In the genomic region with DNA sequence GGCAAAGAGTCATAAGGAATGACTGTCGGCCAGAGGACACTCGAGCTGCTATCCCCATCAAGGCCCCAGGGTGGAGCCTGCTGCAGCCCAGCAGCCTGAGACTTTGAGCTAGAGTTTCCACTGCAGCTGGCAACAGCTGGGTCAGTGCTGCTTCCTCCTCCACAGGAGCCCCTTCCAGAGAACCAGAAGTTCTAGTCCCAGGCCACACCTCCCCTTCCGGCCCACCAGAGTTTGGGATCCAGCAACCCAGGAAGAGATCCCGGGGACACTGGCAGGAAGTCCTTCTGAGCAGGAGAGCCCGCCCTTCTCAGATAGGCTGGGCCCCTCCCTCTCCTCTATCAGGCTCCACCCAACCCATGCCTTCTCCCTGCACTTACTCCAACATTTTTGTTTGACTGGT, we compare ENCODE assay signal across 8 mouse cellular contexts. TPM values are rescaled to one million over a fixed set of nuclear protein-coding genes. Genes with fewer than 3 reads are reported as not detected.
DNase-seq lines count a peak whose midpoint lies in the region; ATAC-seq and TF ChIP-seq lines count a peak whose summit lies in the region.

No protein-coding gene starts in this region.

- peak overlapping the region; percentile 78 for H3K27ac ChIP-seq in ES-Bruce4 (ENCODE audit: insufficient read depth, low read length)
- no peak overlapping the region for H3K27ac ChIP-seq in forebrain, embryonic 13.5 days
- no peak overlapping the region for H3K27ac ChIP-seq in hindbrain, embryonic 14.5 days
- peak overlapping the region; percentile 76 for H3K27ac ChIP-seq in liver, embryonic 12.5 days
- no peak overlapping the region for H3K27ac ChIP-seq in neural tube, embryonic 14.5 days (ENCODE audit: low read depth, low read length)

- no peak for TF ChIP-seq CTCF in ES-Bruce4 (IDR thresholded peaks at IDR 0.05; ENCODE audit: low read depth, low read length)

- H3K4me3 ChIP-seq in ES-Bruce4 (ENCODE audit: low read depth, low read length), result peak overlapping the region; percentile 40
- no peak overlapping the region for H3K4me3 ChIP-seq in forebrain, embryonic 13.5 days
- H3K4me3 ChIP-seq in hindbrain, embryonic 14.5 days (replicated peaks; ENCODE audit: low read length), result no peak overlapping the region
- H3K4me3 ChIP-seq in liver, embryonic 12.5 days, result peak overlapping the region; percentile 54
- H3K4me3 ChIP-seq in neural tube, embryonic 14.5 days (ENCODE audit: low read depth, low read length), result no peak overlapping the region

- 4% methylated on average over 5 of the region's 5 CpGs for WGBS in forebrain, embryonic 13.5 days
- WGBS in hindbrain, embryonic 14.5 days, result 6% methylated on average over 5 of the region's 5 CpGs
- WGBS in liver, embryonic 12.5 days (ENCODE audit: insufficient replicate concordance), result 4% methylated on average over 5 of the region's 5 CpGs
- 7% methylated on average over 5 of the region's 5 CpGs for WGBS in neural tube, embryonic 14.5 days

- H3K9ac ChIP-seq in ES-Bruce4 (ENCODE audit: low read depth, poor library complexity, severe bottlenecking), result peak overlapping the region; percentile 47
- H3K9ac ChIP-seq in forebrain, embryonic 13.5 days, result no peak overlapping the region
- H3K9ac ChIP-seq in hindbrain, embryonic 14.5 days, result no peak overlapping the region
- peak overlapping the region; percentile 62 for H3K9ac ChIP-seq in liver, embryonic 12.5 days
- no peak overlapping the region for H3K9ac ChIP-seq in neural tube, embryonic 14.5 days (replicated peaks; ENCODE audit: low read depth, low read length)

- no peaks in the 10 kb centered on the region for H3K4me1 ChIP-seq in ES-Bruce4 (ENCODE audit: control insufficient read depth, insufficient read depth, low read length)
- peaks cover 5% of the 10 kb centered on the region; the same call in 1 of the 2 replicates for H3K4me1 ChIP-seq in forebrain, embryonic 13.5 days
- H3K4me1 ChIP-seq in hindbrain, embryonic 14.5 days (replicated peaks; ENCODE audit: control insufficient read depth, insufficient read depth, low read length), result no peaks in the 10 kb centered on the region
- H3K4me1 ChIP-seq in liver, embryonic 12.5 days, result peaks cover 21% of the 10 kb centered on the region
- no peaks in the 10 kb centered on the region for H3K4me1 ChIP-seq in neural tube, embryonic 14.5 days (ENCODE audit: control insufficient read depth, insufficient read depth, low read length)

- TF ChIP-seq POLR2A in ES-Bruce4 (IDR thresholded peaks at IDR 0.05; ENCODE audit: insufficient read depth, low read length), result peak; percentile 27

- H3K4me2 ChIP-seq in forebrain, embryonic 13.5 days, result peak overlapping the region; percentile 32
- H3K4me2 ChIP-seq in hindbrain, embryonic 14.5 days (replicated peaks), result no peak overlapping the region
- peak overlapping the region; percentile 71 for H3K4me2 ChIP-seq in liver, embryonic 12.5 days
- H3K4me2 ChIP-seq in neural tube, embryonic 14.5 days (ENCODE audit: low read depth, low read length), result no peak overlapping the region

- peak; percentile 87 for DNase-seq in adrenal gland, postnatal 10 days
- no peak for DNase-seq in hindbrain, embryonic 14.5 days (ENCODE audit: low spot score)
- peak; percentile 48 for DNase-seq in urinary bladder, adult 2 months (ENCODE audit: low spot score)
- no peak for DNase-seq in layer of hippocampus, postnatal 36 days

- no peaks in the 10 kb centered on the region for H3K27me3 ChIP-seq in ES-Bruce4 (ENCODE audit: control insufficient read depth, insufficient read depth, low read length, poor library complexity, severe bottlenecking)
- H3K27me3 ChIP-seq in forebrain, embryonic 13.5 days, result no peaks in the 10 kb centered on the region
- no peaks in the 10 kb centered on the region for H3K27me3 ChIP-seq in hindbrain, embryonic 14.5 days (ENCODE audit: control insufficient read depth, insufficient read depth, low read length)
- no peaks in the 10 kb centered on the region for H3K27me3 ChIP-seq in liver, embryonic 12.5 days (replicated peaks)
- no peaks in the 10 kb centered on the region for H3K27me3 ChIP-seq in neural tube, embryonic 14.5 days (ENCODE audit: control insufficient read depth, insufficient read depth, low read length)

- H3K36me3 ChIP-seq in ES-Bruce4 (ENCODE audit: control insufficient read depth, insufficient read depth, low read length, poor library complexity, severe bottlenecking), result peaks cover 7% of the 10 kb centered on the region; the same call in 1 of the 2 replicates
- H3K36me3 ChIP-seq in forebrain, embryonic 13.5 days (ENCODE audit: poor library complexity, severe bottlenecking), result 0 out of 2 replicates have a peak, but pooled peaks cover 11% of the 10 kb centered on the region
- no peaks in the 10 kb centered on the region; the same call in 1 of the 2 replicates for H3K36me3 ChIP-seq in hindbrain, embryonic 14.5 days (replicated peaks; ENCODE audit: control insufficient read depth, insufficient read depth)
- peaks cover 25% of the 10 kb centered on the region; the same call in 1 of the 2 replicates for H3K36me3 ChIP-seq in liver, embryonic 12.5 days
- no peaks in the 10 kb centered on the region for H3K36me3 ChIP-seq in neural tube, embryonic 14.5 days (ENCODE audit: control insufficient read depth, insufficient read depth, low read length)

- no peaks in the 10 kb centered on the region for H3K9me3 ChIP-seq in ES-Bruce4 (replicated peaks; ENCODE audit: control insufficient read depth, insufficient read depth, low read length, poor library complexity, severe bottlenecking)
- no peaks in the 10 kb centered on the region for H3K9me3 ChIP-seq in forebrain, embryonic 13.5 days (replicated peaks)
- H3K9me3 ChIP-seq in hindbrain, embryonic 14.5 days (ENCODE audit: control insufficient read depth, low read length), result no peaks in the 10 kb centered on the region
- no peaks in the 10 kb centered on the region for H3K9me3 ChIP-seq in liver, embryonic 12.5 days (replicated peaks)
- no peaks in the 10 kb centered on the region for H3K9me3 ChIP-seq in neural tube, embryonic 14.5 days (ENCODE audit: control insufficient read depth, low read length)

- TF ChIP-seq EP300 in ES-Bruce4 (IDR thresholded peaks at IDR 0.05; ENCODE audit: insufficient read depth, low read depth, low read length), result 0 out of 2 replicates have a peak, but pooled peaks have one; percentile 14

- no peak for ATAC-seq in forebrain, embryonic 13.5 days
- peak; percentile 31; the same call in 1 of the 2 replicates for ATAC-seq in hindbrain, embryonic 14.5 days (ENCODE audit: low FRiP score)
- peak; percentile 99 for ATAC-seq in liver, embryonic 12.5 days
- ATAC-seq in neural tube, embryonic 14.5 days (ENCODE audit: low read depth), result peak; percentile 54; the same call in 1 of the 2 replicates

RNA-seq across cellular contexts. Expression of a gene that starts 30.5 kb away (rescaled TPM):
- polyA plus RNA-seq in ES-Bruce4 (2011; ENCODE audit: insufficient read depth, insufficient read length, low read depth, missing spikeins), result 133 and 137 TPM in 2 replicates
- total RNA-seq in adrenal gland, postnatal 10 days (2021), result 10 to 100 TPM; 65.3 to 74.8 TPM
- polyA plus RNA-seq in forebrain, embryonic 13.5 days (2015; fragmentation: Nextera tagmentation; extraction: Ambion mirVana), result 12.6 and 12.9 TPM in 2 replicates
- polyA plus RNA-seq in hindbrain, embryonic 14.5 days (2014; fragmentation: Nextera tagmentation; extraction: Ambion mirVana), result 7.7 and 8.2 TPM in 2 replicates
- polyA plus RNA-seq in liver, embryonic 12.5 days (2016; fragmentation: Nextera tagmentation; extraction: Ambion mirVana), result 8.7 and 10.1 TPM in 2 replicates
- 4.7 and 7.6 TPM in 2 replicates for polyA plus RNA-seq in neural tube, embryonic 14.5 days (2014; fragmentation: Nextera tagmentation; extraction: Ambion mirVana)
- polyA plus RNA-seq in urinary bladder, adult 2 months (2012; rRNA removed), result 88.2 and 97.5 TPM in 2 replicates
- 10 to 100 TPM; 12.8 to 13.7 TPM for total RNA-seq in layer of hippocampus, postnatal 36 days (2021)

RNA-seq across cellular contexts. Expression of a gene that starts 44.7 kb away (rescaled TPM):
- 24.3 and 30.9 TPM in 2 replicates for polyA plus RNA-seq in ES-Bruce4 (2011; ENCODE audit: insufficient read depth, insufficient read length, low read depth, missing spikeins)
- 10 to 100 TPM; 12.8 to 22.3 TPM for total RNA-seq in adrenal gland, postnatal 10 days (2021)
- 0.48 and 1.3 TPM in 2 replicates for polyA plus RNA-seq in forebrain, embryonic 13.5 days (2015; fragmentation: Nextera tagmentation; extraction: Ambion mirVana)
- 1.7 and 1.9 TPM in 2 replicates for polyA plus RNA-seq in hindbrain, embryonic 14.5 days (2014; fragmentation: Nextera tagmentation; extraction: Ambion mirVana)
- 1.8 and 2.8 TPM in 2 replicates for polyA plus RNA-seq in liver, embryonic 12.5 days (2016; fragmentation: Nextera tagmentation; extraction: Ambion mirVana)
- polyA plus RNA-seq in neural tube, embryonic 14.5 days (2014; fragmentation: Nextera tagmentation; extraction: Ambion mirVana), result 2.0 and 2.8 TPM in 2 replicates
- 1.5 TPM in 2 replicates for polyA plus RNA-seq in urinary bladder, adult 2 months (2012; rRNA removed)
- total RNA-seq in layer of hippocampus, postnatal 36 days (2021), result 10 to 100 TPM; 21.1 to 23.2 TPM

RNA-seq across cellular contexts. Expression of a gene that starts 58.2 kb away (rescaled TPM):
- polyA plus RNA-seq in ES-Bruce4 (2011; ENCODE audit: insufficient read depth, insufficient read length, low read depth, missing spikeins), result 166 and 170 TPM in 2 replicates
- total RNA-seq in adrenal gland, postnatal 10 days (2021), result 10 to 100 TPM; 37.1 to 51.9 TPM
- polyA plus RNA-seq in forebrain, embryonic 13.5 days (2015; fragmentation: Nextera tagmentation; extraction: Ambion mirVana), result 11.6 and 12.6 TPM in 2 replicates
- 17.7 and 19.0 TPM in 2 replicates for polyA plus RNA-seq in hindbrain, embryonic 14.5 days (2014; fragmentation: Nextera tagmentation; extraction: Ambion mirVana)
- 8.0 and 8.6 TPM in 2 replicates for polyA plus RNA-seq in liver, embryonic 12.5 days (2016; fragmentation: Nextera tagmentation; extraction: Ambion mirVana)
- polyA plus RNA-seq in neural tube, embryonic 14.5 days (2014; fragmentation: Nextera tagmentation; extraction: Ambion mirVana), result 15.8 and 20.9 TPM in 2 replicates
- polyA plus RNA-seq in urinary bladder, adult 2 months (2012; rRNA removed), result 29.1 and 31.5 TPM in 2 replicates
- total RNA-seq in layer of hippocampus, postnatal 36 days (2021), result 10 to 100 TPM; 39.9 to 46.8 TPM

Comparison
In these comparisons a context has a peak if more than half of its experiments do, and no peak if none do; other contexts are left out.
1. H3K27ac ChIP-seq: peak in ES-Bruce4 (single experiment) and liver, embryonic 12.5 days (single experiment); none in forebrain, embryonic 13.5 days (single experiment), hindbrain, embryonic 14.5 days (single experiment) and neural tube, embryonic 14.5 days (single experiment).
2. H3K4me3 ChIP-seq: peak in ES-Bruce4 (single experiment) and liver, embryonic 12.5 days (single experiment); none in forebrain, embryonic 13.5 days (single experiment), hindbrain, embryonic 14.5 days (single experiment) and neural tube, embryonic 14.5 days (single experiment).
3. H3K9ac ChIP-seq: peak in ES-Bruce4 (single experiment) and liver, embryonic 12.5 days (single experiment); none in forebrain, embryonic 13.5 days (single experiment), hindbrain, embryonic 14.5 days (single experiment) and neural tube, embryonic 14.5 days (single experiment).
4. DNase-seq: peak in adrenal gland, postnatal 10 days (single experiment) and urinary bladder, adult 2 months (single experiment); none in hindbrain, embryonic 14.5 days (single experiment) and layer of hippocampus, postnatal 36 days (0 of 2).
5. H3K4me2 ChIP-seq: peak in forebrain, embryonic 13.5 days (single experiment) and liver, embryonic 12.5 days (single experiment); none in hindbrain, embryonic 14.5 days (single experiment) and neural tube, embryonic 14.5 days (single experiment).